Mouse (Mus musculus) embryonic facial prominence, embryonic 10.5 days (tissue): ENCODE data around the gene Olfr523. TPM values are rescaled to one million over a fixed set of nuclear protein-coding genes. Genes with fewer than 3 reads are reported as not detected.
"Not testable (repeated sequence)": the region's sequence is repeated elsewhere in the genome, so short reads cannot be mapped to it uniquely, and the experiment has no call there.

Experiments used
- DNase-seq: peaks from one replicate; pipeline ENCODE4 v3.0.0-alpha.2; 2017; ENCODE audit warnings: low spot score
- H3K27ac ChIP-seq: fragments of 300-500 bp; sonication (generic); replicated peaks from 2 replicates; pipeline ENCODE4 v1.5.1; 2016; ENCODE audit warnings: mild to moderate bottlenecking
- H3K27me3 ChIP-seq: fragments of 300-500 bp; sonication (generic); replicated peaks from 2 replicates; pipeline ENCODE4 v1.6.1; 2016; ENCODE audit warnings: low read depth, mild to moderate bottlenecking; ENCODE audit not compliant: poor library complexity, severe bottlenecking
- H3K36me3 ChIP-seq: fragments of 300-500 bp; sonication (generic); replicated peaks from 2 replicates; pipeline ENCODE4 v1.6.1; 2016; ENCODE audit warnings: mild to moderate bottlenecking, moderate library complexity
- H3K4me1 ChIP-seq: fragments of 300-500 bp; sonication (generic); 2 replicates; pipeline ENCODE4 v1.6.1; 2016
- H3K4me3 ChIP-seq: fragments of 300-500 bp; sonication (generic); 2 replicates; pipeline ENCODE4 v1.5.1; 2016; ENCODE audit warnings: mild to moderate bottlenecking, moderate library complexity
- H3K9me3 ChIP-seq: fragments of 300-500 bp; sonication (generic); 2 replicates; pipeline ENCODE4 v1.6.1; 2016; ENCODE audit warnings: mild to moderate bottlenecking
- WGBS: fragments of 180-500 bp; shearing (Covaris S2); methylation state at CpG from one replicate; pipeline ENCODE4 v1.1.7; 2016; 5-methylcytosine and 5-hydroxymethylcytosine counted together
- polyA plus RNA-seq: library from polyadenylated mRNA; unstranded; fragments of >200 nt; fragmentation: Nextera tagmentation; extraction: Ambion mirVana; gene quantifications from 2 replicates; pipeline ENCODE4 v1.2.1, GENCODE M21; 2016

The Olfr523 gene
- not detected in 2 replicates for polyA plus RNA-seq

DNA sequence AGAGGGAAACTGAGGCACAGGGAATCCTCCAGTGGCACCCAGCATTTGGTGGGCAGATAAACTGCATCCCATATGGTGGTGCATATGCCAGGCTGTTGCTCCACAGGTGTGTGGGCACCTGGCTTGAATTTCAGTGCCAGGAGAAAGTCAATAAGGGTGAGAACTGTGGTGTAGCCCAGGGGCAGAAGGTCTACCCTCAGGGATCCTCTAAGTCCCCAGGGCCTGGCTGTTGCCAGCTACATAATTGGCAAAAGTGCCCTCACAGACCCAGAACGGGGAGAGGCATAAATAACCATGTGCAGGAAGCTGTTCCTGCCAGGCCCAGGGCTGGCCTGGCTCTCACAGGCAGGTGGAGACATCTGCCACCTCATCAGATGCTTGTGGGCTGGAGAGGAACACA, at the start of gene Olfr523:
Gene Olfr523 (plus strand): TSS at position 282 of the 400 bp plus-strand sequence.
- no peaks in the 10 kb centered on the region for H3K27me3 ChIP-seq
- no peak within 1 kb of the TSS for H3K27ac ChIP-seq
- no peaks in the 10 kb centered on the region for H3K36me3 ChIP-seq
- no peak for DNase-seq
- H3K4me3 ChIP-seq, result no peak within 1 kb of the TSS
- 79% methylated on average over 1 of the region's 1 CpGs for WGBS
- H3K4me1 ChIP-seq, result no peaks in the 10 kb centered on the region
- H3K9me3 ChIP-seq, result no peaks in the 10 kb centered on the region

- 97% methylated on average over 1 of the region's 1 CpGs for WGBS
- H3K9me3 ChIP-seq, result no peaks in the 10 kb centered on the region
- peaks cover 18% of the 10 kb centered on the region for H3K4me1 ChIP-seq
- no peak overlapping the region for H3K4me3 ChIP-seq
- no peak overlapping the region for H3K27ac ChIP-seq
- no peak for DNase-seq
- H3K27me3 ChIP-seq, result no peaks in the 10 kb centered on the region
- H3K36me3 ChIP-seq, result peaks cover 4% of the 10 kb centered on the region
Measured at GRCm38 (mm10) chr7:140124382-140124781, 48.6 kb upstream of the Olfr523 start.

DNA sequence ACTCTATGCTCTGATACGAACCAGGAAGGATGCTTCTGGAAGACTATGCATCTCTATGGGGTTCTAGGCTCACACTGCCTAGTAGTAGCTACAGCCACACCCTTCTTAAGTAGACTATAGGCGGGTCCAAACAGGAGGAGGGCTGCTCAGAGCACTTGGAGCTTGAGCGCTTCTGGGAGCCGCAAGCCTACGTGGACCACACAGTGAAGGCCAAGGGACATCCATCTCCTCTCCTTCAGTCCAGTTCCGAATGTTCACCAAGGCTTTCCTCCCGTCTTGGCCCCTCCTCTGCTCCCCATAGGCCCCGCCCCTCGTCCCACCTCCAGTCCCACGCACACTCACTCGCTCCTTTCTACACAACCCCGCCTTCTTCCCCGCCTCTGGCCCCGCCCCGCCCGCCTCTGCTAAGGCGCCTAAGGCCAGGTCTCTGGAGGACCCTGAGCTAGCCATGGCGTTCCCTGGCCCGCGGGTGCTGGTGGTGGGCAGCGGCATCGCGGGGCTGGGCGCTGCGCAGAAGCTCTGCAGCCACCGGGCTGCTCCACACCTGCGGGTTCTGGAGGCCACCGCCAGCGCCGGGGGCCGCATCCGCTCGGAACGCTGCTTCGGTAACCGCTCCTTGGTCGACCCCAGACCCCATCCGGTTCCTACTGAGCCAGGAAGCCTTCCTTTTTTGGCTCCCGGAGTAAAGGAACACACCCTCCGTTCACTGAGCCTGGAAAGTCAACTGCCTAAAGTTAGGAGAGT, 47.6 kb upstream of the Olfr523 start:
- H3K27me3 ChIP-seq, result no peaks in the 10 kb centered on the region
- peaks cover 14% of the 10 kb centered on the region for H3K36me3 ChIP-seq
- peaks cover 18% of the 10 kb centered on the region for H3K4me1 ChIP-seq
- peak overlapping the region; percentile 67 for H3K4me3 ChIP-seq
- H3K9me3 ChIP-seq, result no peaks in the 10 kb centered on the region
- WGBS, result 1% methylated on average over 40 of the region's 40 CpGs
- peak overlapping the region; percentile 85 for H3K27ac ChIP-seq
- peak; percentile 96 for DNase-seq

- H3K27me3 ChIP-seq, result no peaks in the 10 kb centered on the region
- H3K36me3 ChIP-seq, result peaks cover 20% of the 10 kb centered on the region
- H3K27ac ChIP-seq, result peak overlapping the region; percentile 85
- 6% methylated on average over 5 of the region's 5 CpGs for WGBS
- no peaks in the 10 kb centered on the region for H3K9me3 ChIP-seq
- H3K4me3 ChIP-seq, result peak overlapping the region; percentile 67
- no peak for DNase-seq
- peaks cover 18% of the 10 kb centered on the region for H3K4me1 ChIP-seq
Measured at GRCm38 (mm10) chr7:140126022-140126350, 47.0 kb upstream of the Olfr523 start.

- 84% methylated on average over 3 of the region's 3 CpGs for WGBS
- Histone ChIP-seq H3K4me3 (peak overlapping the region; percentile 17; the same call in 1 of the 2 replicates), H3K9me3 (no peaks in the 10 kb centered on the region), H3K4me1 (peaks cover 18% of the 10 kb centered on the region), H3K27me3 (no peaks in the 10 kb centered on the region), H3K36me3 (peaks cover 25% of the 10 kb centered on the region), H3K27ac (no peak overlapping the region)
- DNase-seq, result no peak
Measured at GRCm38 (mm10) chr7:140126934-140127333, 46.1 kb upstream of the Olfr523 start.

DNA sequence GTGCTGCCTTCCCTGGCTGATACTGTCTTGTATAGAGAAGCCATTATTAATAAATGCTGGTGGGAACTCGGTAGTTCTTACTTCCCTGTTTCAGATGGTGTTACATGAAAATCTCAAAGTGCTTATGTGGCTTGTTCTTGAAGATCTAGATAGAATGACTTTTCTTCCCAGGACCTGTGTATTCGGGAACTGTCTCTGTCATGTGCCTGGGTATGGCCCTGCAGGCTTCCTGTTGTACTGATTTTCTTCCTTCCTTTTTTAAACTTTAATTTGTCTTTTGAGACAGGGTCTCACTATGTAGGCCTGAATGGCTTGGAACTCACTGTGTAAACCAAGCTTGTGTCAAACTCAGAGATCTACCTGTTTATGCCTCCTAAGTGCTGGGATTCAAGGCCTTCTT, 45.1 kb upstream of the Olfr523 start:
- H3K4me3 ChIP-seq, result no peak overlapping the region
- no peaks in the 10 kb centered on the region for H3K9me3 ChIP-seq
- WGBS, result 86% methylated on average over 2 of the region's 2 CpGs
- peaks cover 18% of the 10 kb centered on the region for H3K4me1 ChIP-seq
- no peak overlapping the region for H3K27ac ChIP-seq
- DNase-seq, result no peak
- H3K36me3 ChIP-seq, result peaks cover 25% of the 10 kb centered on the region
- no peaks in the 10 kb centered on the region for H3K27me3 ChIP-seq

GRCm38 (mm10) chr7:140132184-140132583, 40.8 kb upstream of the Olfr523 start:
- 91% methylated on average over 7 of the region's 7 CpGs for WGBS
- H3K4me1 ChIP-seq, H3K9me3 ChIP-seq, H3K4me3 ChIP-seq, H3K27ac ChIP-seq, DNase-seq, H3K27me3 ChIP-seq: not testable (repeated sequence)
- H3K36me3 ChIP-seq, result peaks cover 34% of the 10 kb centered on the region

DNA sequence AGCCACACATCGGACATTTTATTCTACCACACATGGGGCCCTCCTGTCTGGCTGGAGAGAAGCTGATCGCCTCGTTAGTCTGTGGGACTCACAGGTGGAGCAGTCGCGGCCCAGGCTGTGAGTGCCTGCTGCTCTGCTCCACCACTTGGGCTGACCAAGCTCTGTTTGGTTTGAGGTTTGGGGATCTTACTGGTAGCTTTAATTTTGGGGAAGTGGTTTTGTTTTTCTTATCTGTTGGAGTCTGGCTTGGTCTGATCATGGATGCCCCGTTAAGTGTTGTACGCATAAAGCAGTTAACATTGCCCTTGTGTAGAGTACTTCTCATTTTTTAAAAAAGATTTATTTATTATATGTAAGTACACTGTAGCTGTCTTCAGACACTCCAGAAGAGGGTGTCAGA, 39.0 kb upstream of the Olfr523 start:
- H3K4me1 ChIP-seq, H3K27ac ChIP-seq, H3K27me3 ChIP-seq, DNase-seq, H3K9me3 ChIP-seq, H3K4me3 ChIP-seq: not testable (repeated sequence)
- peaks cover 34% of the 10 kb centered on the region for H3K36me3 ChIP-seq
- 93% methylated on average over 7 of the region's 7 CpGs for WGBS

DNA sequence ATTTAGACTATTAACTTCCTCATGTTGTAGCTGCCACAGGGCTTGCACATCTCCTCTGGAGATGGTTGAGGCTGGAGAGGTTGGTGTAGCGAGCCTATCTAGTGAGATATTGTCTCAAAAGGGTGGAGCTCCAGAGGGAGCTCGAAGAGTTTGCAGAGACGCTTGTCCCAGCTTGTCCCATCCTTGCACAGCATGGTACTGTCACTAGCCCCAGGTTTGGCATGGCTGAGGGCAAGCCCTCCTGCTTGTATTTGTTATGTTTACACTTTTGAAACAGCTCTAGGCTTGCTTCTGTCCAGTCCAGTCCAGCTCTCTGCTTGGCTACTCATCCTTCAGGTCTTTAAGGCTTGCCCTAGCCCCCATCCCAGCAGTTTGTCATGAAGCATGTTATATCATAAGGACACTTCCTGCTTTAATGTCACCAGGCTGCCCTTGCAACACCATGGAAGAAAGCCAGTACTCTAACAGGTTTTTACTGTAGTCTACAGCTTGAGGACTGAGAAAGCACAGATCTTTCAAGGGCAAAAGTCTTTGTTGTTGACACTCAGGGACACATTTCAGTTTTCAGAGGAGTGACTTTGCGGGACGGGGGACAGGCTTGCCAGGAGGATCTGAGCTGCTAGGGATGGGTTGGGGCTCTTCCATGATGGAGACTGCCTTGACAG, 37.8 kb upstream of the Olfr523 start:
- Histone ChIP-seq H3K4me1 (peaks cover 6% of the 10 kb centered on the region), H3K27ac (no peak overlapping the region), H3K27me3 (no peaks in the 10 kb centered on the region), H3K36me3 (peaks cover 22% of the 10 kb centered on the region), H3K4me3 (no peak overlapping the region), H3K9me3 (no peaks in the 10 kb centered on the region)
- no peak for DNase-seq
- WGBS, result 85% methylated on average over 5 of the region's 5 CpGs

GRCm38 (mm10) chr7:140137135-140138020, 35.6 kb upstream of the Olfr523 start, which contains the start of gene Mtg1:
Gene Mtg1, plus strand, starts transcription at chr7:140137564.
- Histone ChIP-seq H3K27me3 (no peaks in the 10 kb centered on the region), H3K36me3 (peaks cover 10% of the 10 kb centered on the region; the same call in 1 of the 2 replicates), H3K9me3 (no peaks in the 10 kb centered on the region), H3K4me3 (peak within 1 kb of the TSS; percentile 93), H3K27ac (peak within 1 kb of the TSS; percentile 93), H3K4me1 (peaks cover 6% of the 10 kb centered on the region)
- peak; percentile 96 for DNase-seq
- 2% methylated on average over 39 of the region's 39 CpGs for WGBS

GRCm38 (mm10) chr7:140138021-140138310, 35.1 kb upstream of the Olfr523 start:
- no peaks in the 10 kb centered on the region for H3K27me3 ChIP-seq
- peak overlapping the region; percentile 93 for H3K4me3 ChIP-seq
- peaks cover 6% of the 10 kb centered on the region for H3K4me1 ChIP-seq
- 2% methylated on average over 8 of the region's 8 CpGs for WGBS
- H3K36me3 ChIP-seq, result peaks cover 10% of the 10 kb centered on the region; the same call in 1 of the 2 replicates
- H3K9me3 ChIP-seq, result no peaks in the 10 kb centered on the region
- DNase-seq, result no peak
- peak overlapping the region; percentile 93 for H3K27ac ChIP-seq

DNA sequence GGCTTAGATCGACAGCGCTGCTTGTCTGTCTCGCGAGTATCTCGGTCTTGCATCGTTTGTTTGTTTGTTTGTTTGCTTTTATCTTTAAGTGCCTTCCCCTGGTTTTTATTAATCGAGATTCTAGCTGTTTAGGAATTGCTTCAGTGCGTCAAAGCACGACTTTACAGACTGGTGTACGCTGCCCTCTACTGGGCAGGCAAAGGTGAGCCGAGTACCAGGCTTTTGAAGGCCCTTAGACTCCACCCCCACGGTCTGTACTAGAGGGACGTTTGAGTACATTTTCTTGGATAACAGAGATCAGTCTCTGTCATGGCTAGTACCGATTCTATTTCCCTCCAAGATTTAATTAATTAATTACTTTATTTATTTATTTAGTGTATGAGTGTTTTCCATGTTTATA, 31.7 kb upstream of the Olfr523 start:
- Histone ChIP-seq H3K27me3 (no peaks in the 10 kb centered on the region), H3K4me1 (peaks cover 6% of the 10 kb centered on the region), H3K36me3 (no peaks in the 10 kb centered on the region), H3K4me3 (no peak overlapping the region), H3K9me3 (no peaks in the 10 kb centered on the region), H3K27ac (no peak overlapping the region)
- peak; percentile 66 for DNase-seq
- 7% methylated on average over 14 of the region's 14 CpGs for WGBS
